Mouse (Mus musculus): ENCODE measurements around the gene Crybg1. TPM values are rescaled to one million over a fixed set of nuclear protein-coding genes. Genes with fewer than 3 reads are reported as not detected.
A peak's percentile ranks its signal among the peaks of the same experiment; 100 is the strongest.

Crybg1 gene
- polyA plus RNA-seq, 2 experiments = 3.1 to 5.1 TPM

DNA sequence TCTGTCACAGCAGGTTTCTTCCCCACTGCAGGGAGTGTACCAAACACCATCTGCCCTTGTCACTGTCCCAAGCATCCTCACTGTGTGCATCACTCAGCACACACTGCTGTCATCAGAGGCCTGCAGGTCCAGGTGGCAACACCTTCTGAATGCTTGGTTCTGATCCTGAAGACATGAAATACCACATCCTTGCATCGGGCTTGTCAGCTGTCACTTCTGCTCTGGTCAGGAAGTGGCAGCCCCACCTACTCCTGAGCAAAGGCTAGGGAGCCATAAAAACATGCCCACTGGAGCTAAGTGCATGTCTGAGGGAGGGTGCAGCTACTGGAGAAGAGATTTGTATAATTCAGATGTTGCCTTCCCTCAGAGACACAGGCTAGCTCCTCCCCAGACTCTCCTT lies 168.6 kb downstream of the Crybg1 start:
- Histone ChIP-seq H3K27me3 (ENCODE audit: control insufficient read depth, insufficient read depth, low read length) (no peaks in the 10 kb centered on the region), H3K27ac (replicated peaks; ENCODE audit: low read depth, low read length) (no peak overlapping the region), H3K4me1 (ENCODE audit: control insufficient read depth, insufficient read depth, low read length) (no peaks in the 10 kb centered on the region), H3K9ac (ENCODE audit: low read depth, low read length, severe bottlenecking) (no peak overlapping the region), H3K4me3 (replicated peaks; ENCODE audit: low read length) (no peak overlapping the region), H3K9me3 (ENCODE audit: control insufficient read depth, low read length) (no peaks in the 10 kb centered on the region), H3K36me3 (ENCODE audit: control insufficient read depth, insufficient read depth, low read length) (no peaks in the 10 kb centered on the region), H3K4me2 (replicated peaks; ENCODE audit: low read depth, low read length, severe bottlenecking) (no peak overlapping the region)
- TF ChIP-seq POLR2A (IDR thresholded peaks at IDR 0.05; ENCODE audit: borderline replicate concordance, extremely low read depth, insufficient read depth, insufficient read length) = no peak
- ATAC-seq (ENCODE audit: low FRiP score, low read depth) (no peak), DNase-seq (ENCODE audit: low spot score) (no peak)
- WGBS = 65% methylated on average over 1 of the region's 1 CpGs

DNA sequence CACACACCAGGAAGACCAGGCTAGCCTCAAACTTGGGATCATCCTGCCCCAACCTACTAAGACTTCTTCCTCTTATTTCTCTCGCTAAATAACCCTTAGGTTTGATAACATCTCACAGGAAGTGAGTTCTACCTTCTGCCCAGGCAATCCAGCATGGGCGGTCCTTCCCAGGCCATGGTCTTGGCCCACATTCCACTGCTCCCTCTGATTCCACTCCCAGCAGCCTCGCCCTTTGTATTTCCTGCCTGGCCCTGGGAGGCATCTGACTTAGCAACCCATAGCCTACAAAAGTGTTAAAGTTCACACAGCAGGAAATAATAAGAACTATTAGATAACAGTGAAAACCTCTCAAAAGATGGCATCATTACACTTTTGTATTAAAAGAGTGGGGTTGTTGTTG lies 171.3 kb downstream of the Crybg1 start:
- H3K4me3 ChIP-seq (replicated peaks; ENCODE audit: low read length) = no peak overlapping the region
- no peaks in the 10 kb centered on the region for H3K36me3 ChIP-seq (ENCODE audit: control insufficient read depth, insufficient read depth, low read length)
- no peak for DNase-seq (ENCODE audit: low spot score)
- no peak overlapping the region for H3K4me2 ChIP-seq (replicated peaks; ENCODE audit: low read depth, low read length, severe bottlenecking)
- no peaks in the 10 kb centered on the region for H3K9me3 ChIP-seq (ENCODE audit: control insufficient read depth, low read length)
- WGBS = 71% methylated on average over 3 of the region's 3 CpGs
- no peaks in the 10 kb centered on the region for H3K4me1 ChIP-seq (ENCODE audit: control insufficient read depth, insufficient read depth, low read length)
- no peak for ATAC-seq (ENCODE audit: low FRiP score, low read depth)
- no peak for TF ChIP-seq POLR2A (IDR thresholded peaks at IDR 0.05; ENCODE audit: borderline replicate concordance, extremely low read depth, insufficient read depth, insufficient read length)
- H3K27me3 ChIP-seq (ENCODE audit: control insufficient read depth, insufficient read depth, low read length) = no peaks in the 10 kb centered on the region
- no peak overlapping the region for H3K9ac ChIP-seq (ENCODE audit: low read depth, low read length, severe bottlenecking)
- no peak overlapping the region for H3K27ac ChIP-seq (replicated peaks; ENCODE audit: low read depth, low read length)

DNA sequence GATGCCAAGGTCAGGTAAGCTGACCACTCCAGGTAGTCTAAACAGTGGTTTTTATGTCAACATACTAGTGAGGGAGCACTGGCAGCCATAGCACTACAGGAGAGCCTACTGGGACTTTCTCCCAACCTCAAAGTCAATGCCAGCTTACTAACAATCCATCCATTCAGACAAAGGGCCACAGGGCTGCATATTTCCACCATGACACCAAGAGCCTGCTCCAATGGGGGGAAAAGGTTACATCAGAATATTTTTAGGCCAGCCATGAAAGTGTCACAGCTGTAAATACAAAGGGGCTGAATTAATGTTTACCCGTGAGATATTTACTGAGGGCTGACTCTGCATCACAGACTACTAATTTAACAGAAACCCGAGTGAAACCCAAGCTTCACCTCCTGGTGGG lies 175.4 kb downstream of the Crybg1 start:
- Histone ChIP-seq H3K4me2 (replicated peaks; ENCODE audit: low read depth, low read length, severe bottlenecking) (no peak overlapping the region), H3K9ac (ENCODE audit: low read depth, low read length, severe bottlenecking) (no peak overlapping the region), H3K9me3 (ENCODE audit: control insufficient read depth, low read length) (no peaks in the 10 kb centered on the region), H3K4me1 (ENCODE audit: control insufficient read depth, insufficient read depth, low read length) (no peaks in the 10 kb centered on the region), H3K27me3 (ENCODE audit: control insufficient read depth, insufficient read depth, low read length) (no peaks in the 10 kb centered on the region), H3K27ac (replicated peaks; ENCODE audit: low read depth, low read length) (no peak overlapping the region), H3K4me3 (replicated peaks; ENCODE audit: low read length) (no peak overlapping the region), H3K36me3 (ENCODE audit: control insufficient read depth, insufficient read depth, low read length) (no peaks in the 10 kb centered on the region)
- DNase-seq (ENCODE audit: low spot score) (no peak), ATAC-seq (ENCODE audit: low FRiP score, low read depth) (no peak)
- TF ChIP-seq POLR2A (IDR thresholded peaks at IDR 0.05; ENCODE audit: borderline replicate concordance, extremely low read depth, insufficient read depth, insufficient read length) = no peak
- 70% methylated on average over 2 of the region's 2 CpGs for WGBS

DNA sequence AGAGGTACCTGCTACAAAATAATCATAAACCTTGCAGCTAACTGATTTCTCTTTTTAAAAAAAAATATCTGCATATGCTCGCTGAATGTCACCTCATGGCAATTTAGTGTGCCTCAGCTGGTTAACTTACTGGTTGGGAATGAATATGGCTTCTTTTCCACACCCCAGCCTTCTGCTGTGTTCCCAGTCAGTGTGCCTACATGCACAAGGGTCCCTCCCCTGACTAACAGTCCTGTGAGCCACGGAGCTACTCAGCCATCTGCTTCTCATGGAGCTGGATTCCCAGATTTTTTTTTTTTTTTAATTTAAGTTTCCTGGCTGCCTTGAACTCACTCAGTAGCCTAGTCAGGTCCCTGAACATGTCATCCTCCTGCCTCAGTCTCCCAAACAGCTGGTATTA lies 183.7 kb downstream of the Crybg1 start:
- H3K9me3 ChIP-seq (ENCODE audit: control insufficient read depth, low read length) = no peaks in the 10 kb centered on the region
- no peak overlapping the region for H3K9ac ChIP-seq (ENCODE audit: low read depth, low read length, severe bottlenecking)
- no peaks in the 10 kb centered on the region for H3K36me3 ChIP-seq (ENCODE audit: control insufficient read depth, insufficient read depth, low read length)
- TF ChIP-seq POLR2A (IDR thresholded peaks at IDR 0.05; ENCODE audit: borderline replicate concordance, extremely low read depth, insufficient read depth, insufficient read length) = no peak
- no peak overlapping the region for H3K4me2 ChIP-seq (replicated peaks; ENCODE audit: low read depth, low read length, severe bottlenecking)
- H3K4me3 ChIP-seq (replicated peaks; ENCODE audit: low read length) = no peak overlapping the region
- WGBS = 50% methylated on average over 2 of the region's 2 CpGs
- H3K27me3 ChIP-seq (ENCODE audit: control insufficient read depth, insufficient read depth, low read length) = no peaks in the 10 kb centered on the region
- no peak for ATAC-seq (ENCODE audit: low FRiP score, low read depth)
- no peaks in the 10 kb centered on the region for H3K4me1 ChIP-seq (ENCODE audit: control insufficient read depth, insufficient read depth, low read length)
- no peak for DNase-seq (ENCODE audit: low spot score)
- H3K27ac ChIP-seq (replicated peaks; ENCODE audit: low read depth, low read length) = no peak overlapping the region

- Histone ChIP-seq H3K4me1 (ENCODE audit: control insufficient read depth, insufficient read depth, low read length) (no peaks in the 10 kb centered on the region), H3K27ac (replicated peaks; ENCODE audit: low read depth, low read length) (no peak overlapping the region), H3K36me3 (ENCODE audit: control insufficient read depth, insufficient read depth, low read length) (no peaks in the 10 kb centered on the region), H3K9ac (ENCODE audit: low read depth, low read length, severe bottlenecking) (no peak overlapping the region), H3K9me3 (ENCODE audit: control insufficient read depth, low read length) (no peaks in the 10 kb centered on the region), H3K4me3 (replicated peaks; ENCODE audit: low read length) (no peak overlapping the region), H3K4me2 (replicated peaks; ENCODE audit: low read depth, low read length, severe bottlenecking) (no peak overlapping the region), H3K27me3 (ENCODE audit: control insufficient read depth, insufficient read depth, low read length) (no peaks in the 10 kb centered on the region)
- TF ChIP-seq POLR2A (IDR thresholded peaks at IDR 0.05; ENCODE audit: borderline replicate concordance, extremely low read depth, insufficient read depth, insufficient read length) = no peak
- peak; percentile 47; the same call in 1 of the 2 replicates for ATAC-seq (ENCODE audit: low FRiP score, low read depth)
- DNase-seq (ENCODE audit: low spot score) = peak; percentile 55
Observed at GRCm38 (mm10) chr10:43953942-43954341, 194.7 kb downstream of the Crybg1 start.

DNA sequence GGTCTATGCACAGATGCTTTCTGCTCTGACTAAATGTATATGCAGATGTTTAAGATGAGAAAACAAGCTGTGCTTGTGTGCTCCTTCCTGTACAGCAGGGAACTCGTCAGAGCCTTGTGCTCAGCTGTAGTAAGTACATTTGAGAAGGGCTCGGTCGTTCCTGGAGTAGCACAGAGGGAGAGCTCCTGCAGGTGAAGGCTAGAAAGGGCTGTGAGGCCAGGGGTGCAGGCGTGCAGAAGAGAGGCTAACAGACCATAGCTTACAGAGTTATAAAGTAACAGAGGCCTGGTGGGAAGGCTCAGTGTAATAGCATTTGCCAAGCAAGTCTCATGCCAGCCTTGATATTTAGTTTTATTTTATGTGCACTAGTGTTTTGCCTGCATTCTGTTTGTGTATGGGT lies 203.2 kb downstream of the Crybg1 start:
- Histone ChIP-seq H3K27me3 (ENCODE audit: control insufficient read depth, insufficient read depth, low read length) (no peaks in the 10 kb centered on the region), H3K4me1 (ENCODE audit: control insufficient read depth, insufficient read depth, low read length) (no peaks in the 10 kb centered on the region), H3K4me3 (replicated peaks; ENCODE audit: low read length) (no peak overlapping the region), H3K4me2 (replicated peaks; ENCODE audit: low read depth, low read length, severe bottlenecking) (no peak overlapping the region), H3K9me3 (ENCODE audit: control insufficient read depth, low read length) (no peaks in the 10 kb centered on the region), H3K27ac (replicated peaks; ENCODE audit: low read depth, low read length) (no peak overlapping the region), H3K9ac (ENCODE audit: low read depth, low read length, severe bottlenecking) (no peak overlapping the region), H3K36me3 (ENCODE audit: control insufficient read depth, insufficient read depth, low read length) (0 out of 2 replicates have a peak, but pooled peaks cover 4% of the 10 kb centered on the region)
- ATAC-seq (ENCODE audit: low FRiP score, low read depth) = no peak
- TF ChIP-seq POLR2A (IDR thresholded peaks at IDR 0.05; ENCODE audit: borderline replicate concordance, extremely low read depth, insufficient read depth, insufficient read length) = no peak
- DNase-seq (ENCODE audit: low spot score) = no peak
- WGBS = 62% methylated on average over 4 of the region's 4 CpGs
